Mouse (Mus musculus) cerebellum, adult 2 months (tissue): ENCODE results near the gene Smim27.

Experiments
- CTCF ChIP-seq: fragments of 200-500 bp; IDR thresholded peaks from 2 replicates; pipeline ENCODE4 v1.5.1; 2011; ENCODE audit warnings: low read depth, mild to moderate bottlenecking, control low read depth, low read length, moderate library complexity, borderline replicate concordance; ENCODE audit not compliant: insufficient read depth
- POLR2A ChIP-seq: fragments of 200-500 bp; IDR thresholded peaks from 2 replicates; pipeline ENCODE4 v1.6.1; 2011; ENCODE audit warnings: low read length, control low read depth, borderline replicate concordance; ENCODE audit not compliant: insufficient read depth

DNA sequence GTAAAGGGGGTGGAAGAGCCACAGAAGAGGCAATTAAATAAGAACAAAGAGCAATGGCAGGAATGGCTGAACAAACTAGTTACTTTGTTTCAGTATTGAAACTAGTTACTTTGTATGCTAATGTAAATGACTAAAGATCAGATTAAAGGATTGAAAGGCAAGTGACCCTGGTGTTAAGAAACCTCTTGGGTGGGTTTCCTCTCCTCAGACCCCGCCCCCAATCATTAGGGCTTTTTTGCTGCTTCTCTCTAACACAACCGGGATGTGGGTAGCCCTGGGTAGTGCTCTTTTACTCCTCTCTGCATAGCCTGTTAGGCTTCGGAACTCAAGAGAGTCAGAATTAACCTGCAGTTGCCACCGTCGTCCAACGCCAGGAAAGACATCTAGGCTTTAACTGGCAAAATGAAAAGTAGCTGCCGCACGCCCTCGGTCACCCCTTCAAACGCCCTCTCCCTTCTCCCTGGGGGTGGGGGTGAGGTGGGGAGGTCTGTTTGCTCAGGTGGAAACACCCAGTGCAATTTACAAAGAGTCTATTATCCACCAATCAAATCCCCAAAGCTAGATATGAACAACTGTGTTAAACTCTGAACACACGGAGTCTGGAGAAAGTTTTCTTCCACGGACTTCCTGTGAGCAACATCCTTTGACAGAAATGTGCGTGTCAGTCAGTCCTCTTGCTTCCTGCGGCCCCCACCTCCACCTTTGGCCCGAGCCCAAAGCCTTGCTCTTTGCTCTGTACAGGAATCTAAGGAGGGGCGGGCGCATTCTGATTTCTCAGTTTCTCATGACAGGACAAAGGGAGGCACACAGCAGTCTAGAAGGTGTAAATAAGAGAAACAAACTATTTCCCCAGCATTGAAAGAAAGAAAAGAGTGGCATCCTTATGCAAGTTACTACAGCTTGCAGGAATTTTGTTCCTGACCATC, 30.6 kb upstream of the Smim27 start:
- no peak for TF ChIP-seq POLR2A
- no peak for TF ChIP-seq CTCF
